In genomic region chr4:129276453-129276865, GRCm38 (mm10) we compare ENCODE assay signal across 8 mouse cellular contexts. TPM values are rescaled to one million over a fixed set of nuclear protein-coding genes. Genes with fewer than 3 reads are reported as not detected.
DNase-seq lines count a peak whose midpoint lies in the region; ATAC-seq and TF ChIP-seq lines count a peak whose summit lies in the region.

No protein-coding gene starts in this region.

- H3K9me3 ChIP-seq in heart, embryonic 11.5 days (replicated peaks; ENCODE audit: control insufficient read depth, low read length): no peaks in the 10 kb centered on the region
- no peaks in the 10 kb centered on the region for H3K9me3 ChIP-seq in midbrain, embryonic 13.5 days

- ATAC-seq in heart, embryonic 11.5 days (replicated peaks; ENCODE audit: insufficient number of reproducible peaks, low FRiP score, low TSS enrichment): no peak
- peak; percentile 77 for ATAC-seq in midbrain, embryonic 13.5 days

- no peaks in the 10 kb centered on the region for H3K36me3 ChIP-seq in heart, embryonic 11.5 days (ENCODE audit: control insufficient read depth, insufficient read depth, low read length)
- no peaks in the 10 kb centered on the region for H3K36me3 ChIP-seq in midbrain, embryonic 13.5 days
- H3K36me3 ChIP-seq in small intestine, adult 2 months (ENCODE audit: control insufficient read depth, insufficient read depth, low read length): no peaks in the 10 kb centered on the region

- no peak overlapping the region for H3K9ac ChIP-seq in heart, embryonic 11.5 days (ENCODE audit: low read depth, low read length)
- H3K9ac ChIP-seq in midbrain, embryonic 13.5 days (replicated peaks): no peak overlapping the region

- intact Hi-C loops in gastrocnemius, postnatal 36 days (cut with DNase I): loop anchor here (2.0 kb wide), 2 partner anchors 56 to 64 kb away; no protein-coding TSS in a partner anchor
- intact Hi-C loops in left cerebral cortex, postnatal 36 days (cut with DNase I): loop anchor here (2.0 to 5.0 kb wide), 3 partner anchors 39 to 129 kb away; no protein-coding TSS in a partner anchor

- TF ChIP-seq CTCF in small intestine, adult 2 months (IDR thresholded peaks at IDR 0.05; ENCODE audit: extremely low read depth, insufficient read length, insufficient replicate concordance, low read depth, low read length): peak; percentile 99

- H3K4me2 ChIP-seq in heart, embryonic 11.5 days: no peak overlapping the region
- no peak overlapping the region for H3K4me2 ChIP-seq in midbrain, embryonic 13.5 days (replicated peaks)

- H3K27me3 ChIP-seq in heart, embryonic 11.5 days (ENCODE audit: control insufficient read depth, insufficient read depth, low read length): peaks cover 20% of the 10 kb centered on the region
- H3K27me3 ChIP-seq in midbrain, embryonic 13.5 days: no peaks in the 10 kb centered on the region
- no peaks in the 10 kb centered on the region for H3K27me3 ChIP-seq in small intestine, adult 2 months (ENCODE audit: control insufficient read depth, insufficient read depth, low read length)

- no peak overlapping the region for H3K27ac ChIP-seq in heart, embryonic 11.5 days (ENCODE audit: low read depth, low read length)
- H3K27ac ChIP-seq in midbrain, embryonic 13.5 days: no peak overlapping the region
- no peak overlapping the region for H3K27ac ChIP-seq in small intestine, adult 2 months (ENCODE audit: insufficient read depth, low read depth, low read length)

- 2% methylated on average over 18 of the region's 18 CpGs for WGBS in heart, embryonic 11.5 days (ENCODE audit: insufficient replicate concordance)
- WGBS in midbrain, embryonic 13.5 days: 3% methylated on average over 18 of the region's 18 CpGs
- WGBS in small intestine, adult 2 months: under 1% methylated on average over 18 of the region's 18 CpGs

- no peaks in the 10 kb centered on the region for H3K4me1 ChIP-seq in heart, embryonic 11.5 days (ENCODE audit: control insufficient read depth, insufficient read depth, low read length)
- no peaks in the 10 kb centered on the region for H3K4me1 ChIP-seq in midbrain, embryonic 13.5 days (replicated peaks)
- H3K4me1 ChIP-seq in small intestine, adult 2 months (ENCODE audit: control insufficient read depth, insufficient read depth, insufficient read length, low read length): peaks cover 10% of the 10 kb centered on the region; the same call in 1 of the 2 replicates

- no peak overlapping the region for H3K4me3 ChIP-seq in heart, embryonic 11.5 days (ENCODE audit: low read depth, low read length)
- H3K4me3 ChIP-seq in midbrain, embryonic 13.5 days (replicated peaks): no peak overlapping the region
- H3K4me3 ChIP-seq in small intestine, adult 2 months (ENCODE audit: low read depth, low read length): no peak overlapping the region

- TF ChIP-seq POLR2A in small intestine, adult 2 months (IDR thresholded peaks at IDR 0.05; ENCODE audit: low read depth, low read length): no peak

- DNase-seq in heart, adult 11 months: peak; percentile 99
- peak; percentile 94 for DNase-seq in embryo, embryonic 10.5 days (ENCODE audit: low spot score)
- DNase-seq in gastrocnemius, postnatal 36 days: peak; percentile 94 to 96
- peak; percentile 95 for DNase-seq in kidney, adult 11 months
- DNase-seq in left cerebral cortex, postnatal 36 days (ENCODE audit: low spot score in 2 of 2): peak; percentile 90 to 93

RNA-seq across cellular contexts. Expression of gene Sync, which starts 11.0 kb away (rescaled TPM):
- 0.56 and 1.2 TPM in 2 replicates for polyA plus RNA-seq in heart, embryonic 11.5 days (2014; fragmentation: Nextera tagmentation; extraction: Ambion mirVana)
- 10 to 100 TPM; 38.3 to 44.9 TPM for total RNA-seq in gastrocnemius, postnatal 36 days (2021)
- total RNA-seq in left cerebral cortex, postnatal 36 days (2021): 1 to 10 TPM; 1.3 to 2.1 TPM
- polyA plus RNA-seq in midbrain, embryonic 13.5 days (2015; fragmentation: Nextera tagmentation; extraction: Ambion mirVana): 0.27 and 0.67 TPM in 2 replicates
- 0.34 and 0.37 TPM in 2 replicates for polyA plus RNA-seq in small intestine, adult 2 months (2012; rRNA removed)

RNA-seq across cellular contexts. Expression of gene C77080, which starts 15.3 kb away (rescaled TPM):
- 0.76 and 1.5 TPM in 2 replicates for polyA plus RNA-seq in heart, embryonic 11.5 days (2014; fragmentation: Nextera tagmentation; extraction: Ambion mirVana)
- total RNA-seq in gastrocnemius, postnatal 36 days (2021): 1 to 10 TPM; 1.7 to 1.9 TPM
- total RNA-seq in left cerebral cortex, postnatal 36 days (2021): 10 to 100 TPM; 19.7 to 27.1 TPM
- 5.1 and 5.4 TPM in 2 replicates for polyA plus RNA-seq in midbrain, embryonic 13.5 days (2015; fragmentation: Nextera tagmentation; extraction: Ambion mirVana)
- 102 and 267 TPM in 2 replicates for polyA plus RNA-seq in small intestine, adult 2 months (2012; rRNA removed)

RNA-seq across cellular contexts. Expression of gene Rbbp4, which starts 58.7 kb away (rescaled TPM):
- polyA plus RNA-seq in heart, embryonic 11.5 days (2014; fragmentation: Nextera tagmentation; extraction: Ambion mirVana): 319 and 337 TPM in 2 replicates
- 10 to 100 TPM; 36.0 to 47.3 TPM for total RNA-seq in gastrocnemius, postnatal 36 days (2021)
- 100 to 1,000 TPM; 115 to 123 TPM for total RNA-seq in left cerebral cortex, postnatal 36 days (2021)
- polyA plus RNA-seq in midbrain, embryonic 13.5 days (2015; fragmentation: Nextera tagmentation; extraction: Ambion mirVana): 419 and 460 TPM in 2 replicates
- polyA plus RNA-seq in small intestine, adult 2 months (2012; rRNA removed): 3.7 and 6.1 TPM in 2 replicates

RNA-seq across cellular contexts. Expression of gene Zbtb8os, which starts 59.0 kb away (rescaled TPM):
- polyA plus RNA-seq in heart, embryonic 11.5 days (2014; fragmentation: Nextera tagmentation; extraction: Ambion mirVana): 54.4 and 56.5 TPM in 2 replicates
- 10 to 100 TPM; 23.3 to 24.2 TPM for total RNA-seq in gastrocnemius, postnatal 36 days (2021)
- total RNA-seq in left cerebral cortex, postnatal 36 days (2021): 10 to 100 TPM; 24.6 to 28.4 TPM
- 28.0 and 32.2 TPM in 2 replicates for polyA plus RNA-seq in midbrain, embryonic 13.5 days (2015; fragmentation: Nextera tagmentation; extraction: Ambion mirVana)
- 5.4 and 9.6 TPM in 2 replicates for polyA plus RNA-seq in small intestine, adult 2 months (2012; rRNA removed)

Comparison
In these comparisons a context has a peak if more than half of its experiments do, and no peak if none do; other contexts are left out.
1. RNA of gene C77080, which starts 15.3 kb away (polyA plus RNA-seq): 102 to 267 TPM in small intestine, adult 2 months; 5.1 to 5.4 TPM in midbrain, embryonic 13.5 days and 0.76 to 1.5 TPM in heart, embryonic 11.5 days; every median in the first group is over 10 times any median in the second.
2. RNA of gene Rbbp4, which starts 58.7 kb away (polyA plus RNA-seq): 419 to 460 TPM in midbrain, embryonic 13.5 days and 319 to 337 TPM in heart, embryonic 11.5 days; 3.7 to 6.1 TPM in small intestine, adult 2 months; every median in the first group is over 10 times any median in the second.
3. Peak in every context shown above with its lines, with median percentiles within 50 percentile points of each other: DNase-seq.